Mouse (Mus musculus) stomach, embryonic 16.5 days (tissue): ENCODE data around the gene Slc34a2. TPM values are rescaled to one million over a fixed set of nuclear protein-coding genes. Genes with fewer than 3 reads are reported as not detected.

Experiments used
- ATAC-seq: fragments of 200-750 bp; cut with Nextera tagmentation; 2 replicates; pipeline ENCODE4 v1.8.0; 2017; ENCODE audit warnings: moderate number of reproducible peaks, moderate TSS enrichment; ENCODE audit not compliant: insufficient read depth, low FRiP score
- H3K27ac ChIP-seq: fragments of 300-500 bp; sonication (generic); 2 replicates; pipeline ENCODE4 v1.5.1; 2014; ENCODE audit warnings: low read length
- H3K27me3 ChIP-seq: fragments of 300-500 bp; sonication (generic); 2 replicates; pipeline ENCODE4 v1.6.1; 2014; ENCODE audit warnings: low read length, control low read depth, mixed read lengths; ENCODE audit not compliant: control insufficient read depth, insufficient read depth
- H3K36me3 ChIP-seq: fragments of 300-500 bp; sonication (generic); 2 replicates; pipeline ENCODE4 v1.6.1; 2014; ENCODE audit warnings: low read length; ENCODE audit not compliant: control insufficient read depth, insufficient read depth
- H3K4me1 ChIP-seq: fragments of 300-500 bp; sonication (generic); 2 replicates; pipeline ENCODE4 v1.6.1; 2014; ENCODE audit warnings: low read length, control low read depth, mixed read lengths; ENCODE audit not compliant: control insufficient read depth, insufficient read depth
- H3K4me2 ChIP-seq: fragments of 300-500 bp; sonication (generic); 2 replicates; pipeline ENCODE4 v1.6.1; 2014; ENCODE audit warnings: low read depth, low read length, mixed read lengths
- H3K4me3 ChIP-seq: fragments of 300-500 bp; sonication (generic); replicated peaks from 2 replicates; pipeline ENCODE4 v1.5.1; 2014; ENCODE audit warnings: mild to moderate bottlenecking, low read length
- H3K9ac ChIP-seq: fragments of 300-500 bp; sonication (generic); 2 replicates; pipeline ENCODE4 v1.6.1; 2014; ENCODE audit warnings: low read length
- H3K9me3 ChIP-seq: fragments of 300-500 bp; sonication (generic); replicated peaks from 2 replicates; pipeline ENCODE4 v1.6.1; 2016; ENCODE audit warnings: low read length, control low read depth; ENCODE audit not compliant: control insufficient read depth
- WGBS: fragments of 180-500 bp; shearing (Covaris S2); extraction: QIAGEN DNeasy Blood & Tissue Kit; methylation state at CpG from one replicate; pipeline ENCODE4 v1.1.7; 2014; 5-methylcytosine and 5-hydroxymethylcytosine counted together
- polyA plus RNA-seq: library from polyadenylated mRNA; unstranded; fragments of >200 nt; fragmentation: Nextera tagmentation; extraction: Ambion mirVana; gene quantifications from 2 replicates; pipeline ENCODE4 v1.2.1, GENCODE M21; 2015

Gene Slc34a2
- polyA plus RNA-seq: 2.5 and 3.3 TPM in 2 replicates

DNA sequence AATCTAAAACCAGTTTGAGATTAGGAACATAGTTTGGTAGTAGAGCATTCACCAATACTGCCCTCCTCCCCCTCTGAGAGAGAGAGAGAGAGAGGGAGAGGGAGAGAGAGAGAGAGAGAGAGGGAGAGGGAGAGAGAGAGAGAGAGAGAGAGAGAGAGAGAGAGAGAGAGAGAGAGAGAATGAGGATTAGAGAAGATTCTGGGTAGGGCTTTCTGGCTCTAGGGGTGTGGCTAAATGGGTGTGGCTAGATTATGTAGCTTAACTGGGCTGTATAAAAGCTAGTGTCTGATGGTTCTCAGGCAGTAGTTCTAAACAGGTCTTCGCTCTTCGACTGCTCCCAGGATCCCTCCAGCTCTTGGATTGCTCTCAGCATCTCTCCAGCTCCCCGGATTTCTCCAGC, at the start of gene Slc34a2:
Gene Slc34a2, plus strand, starts transcription at position 301 of the 400 bp plus-strand sequence.
- Histone ChIP-seq H3K4me3 (no peak within 1 kb of the TSS), H3K27me3 (no peaks in the 10 kb centered on the region), H3K4me2 (no peak within 1 kb of the TSS), H3K27ac (no peak within 1 kb of the TSS), H3K4me1 (no peaks in the 10 kb centered on the region), H3K36me3 (no peaks in the 10 kb centered on the region), H3K9ac (no peak within 1 kb of the TSS), H3K9me3 (no peaks in the 10 kb centered on the region)
- WGBS: 90% methylated on average over 3 of the region's 3 CpGs
- ATAC-seq: no peak

DNA sequence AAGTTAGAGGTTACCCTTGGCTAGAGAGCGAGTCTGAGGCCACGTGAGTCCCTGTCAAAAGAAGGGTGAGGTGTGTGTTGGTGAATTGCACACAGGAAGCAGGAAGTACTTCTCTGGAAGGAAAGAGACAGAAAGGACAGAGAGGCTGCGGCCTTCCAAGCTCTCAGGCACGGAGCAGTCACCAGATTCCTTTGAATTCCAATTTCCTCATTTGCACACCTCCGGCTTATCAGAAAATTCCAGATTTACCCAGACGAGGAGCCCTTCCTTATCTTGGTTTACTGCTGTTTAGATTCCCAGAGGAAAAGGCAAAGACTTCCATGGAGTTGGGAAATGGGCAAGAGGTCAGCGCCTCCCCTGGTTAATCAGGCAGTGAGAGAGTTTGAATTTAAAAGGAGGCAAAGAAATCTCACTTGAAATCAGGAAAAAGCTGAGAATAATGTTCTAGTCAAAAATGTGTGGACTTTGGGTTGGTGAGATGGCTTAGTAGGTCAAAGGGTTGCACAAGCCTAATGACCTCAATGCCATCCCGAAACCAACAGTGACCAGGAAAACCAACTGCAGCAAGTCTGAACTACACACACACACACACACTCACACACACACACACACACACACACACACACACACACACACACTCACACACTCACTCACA, 47.1 kb upstream of the Slc34a2 start:
- no peak overlapping the region for H3K9ac ChIP-seq
- ATAC-seq: no peak; the same call in 1 of the 2 replicates
- no peak overlapping the region for H3K4me3 ChIP-seq
- no peak overlapping the region for H3K27ac ChIP-seq
- H3K9me3 ChIP-seq: no peaks in the 10 kb centered on the region
- H3K27me3 ChIP-seq: no peaks in the 10 kb centered on the region
- 53% methylated on average over 8 of the region's 8 CpGs for WGBS
- H3K4me1 ChIP-seq: no peaks in the 10 kb centered on the region
- H3K36me3 ChIP-seq: no peaks in the 10 kb centered on the region
- no peak overlapping the region for H3K4me2 ChIP-seq

DNA sequence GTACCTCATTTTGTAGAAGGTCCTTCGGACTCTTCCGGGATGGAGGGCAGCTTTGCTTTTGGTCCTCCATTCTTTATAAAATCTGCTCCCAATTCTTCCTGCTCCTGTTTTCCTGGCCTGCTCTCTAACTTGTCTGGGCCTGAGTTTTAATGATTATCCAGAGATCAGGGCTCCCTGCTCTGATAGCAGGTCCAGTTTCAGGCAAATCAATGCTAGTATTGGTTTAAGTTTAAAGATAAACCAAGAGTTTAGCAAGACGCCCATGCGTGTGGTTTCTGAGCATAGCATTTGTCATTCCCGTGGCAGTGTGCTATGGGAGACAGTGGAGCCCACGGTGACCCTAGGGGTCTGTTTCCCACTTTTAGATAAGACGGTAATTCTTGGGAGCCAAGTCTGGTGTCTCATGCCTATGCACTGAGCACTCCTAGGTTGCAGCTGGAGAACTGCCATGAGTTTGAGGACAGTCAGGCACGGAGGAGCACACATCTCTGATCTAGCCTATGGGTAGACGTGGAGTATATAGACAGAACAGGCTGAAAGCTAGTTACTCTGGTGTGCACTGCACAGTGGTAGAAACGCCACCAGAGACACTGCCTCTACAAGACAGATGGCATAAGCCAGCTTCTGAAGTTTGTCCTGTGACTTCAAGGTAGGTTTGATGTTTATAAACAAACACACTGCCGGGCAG, 45.5 kb upstream of the Slc34a2 start:
- no peak for ATAC-seq
- H3K9me3 ChIP-seq: no peaks in the 10 kb centered on the region
- no peak overlapping the region for H3K9ac ChIP-seq
- H3K27me3 ChIP-seq: no peaks in the 10 kb centered on the region
- no peaks in the 10 kb centered on the region for H3K4me1 ChIP-seq
- no peak overlapping the region for H3K27ac ChIP-seq
- H3K4me3 ChIP-seq: no peak overlapping the region
- WGBS: 67% methylated on average over 11 of the region's 11 CpGs
- H3K36me3 ChIP-seq: no peaks in the 10 kb centered on the region
- H3K4me2 ChIP-seq: no peak overlapping the region

DNA sequence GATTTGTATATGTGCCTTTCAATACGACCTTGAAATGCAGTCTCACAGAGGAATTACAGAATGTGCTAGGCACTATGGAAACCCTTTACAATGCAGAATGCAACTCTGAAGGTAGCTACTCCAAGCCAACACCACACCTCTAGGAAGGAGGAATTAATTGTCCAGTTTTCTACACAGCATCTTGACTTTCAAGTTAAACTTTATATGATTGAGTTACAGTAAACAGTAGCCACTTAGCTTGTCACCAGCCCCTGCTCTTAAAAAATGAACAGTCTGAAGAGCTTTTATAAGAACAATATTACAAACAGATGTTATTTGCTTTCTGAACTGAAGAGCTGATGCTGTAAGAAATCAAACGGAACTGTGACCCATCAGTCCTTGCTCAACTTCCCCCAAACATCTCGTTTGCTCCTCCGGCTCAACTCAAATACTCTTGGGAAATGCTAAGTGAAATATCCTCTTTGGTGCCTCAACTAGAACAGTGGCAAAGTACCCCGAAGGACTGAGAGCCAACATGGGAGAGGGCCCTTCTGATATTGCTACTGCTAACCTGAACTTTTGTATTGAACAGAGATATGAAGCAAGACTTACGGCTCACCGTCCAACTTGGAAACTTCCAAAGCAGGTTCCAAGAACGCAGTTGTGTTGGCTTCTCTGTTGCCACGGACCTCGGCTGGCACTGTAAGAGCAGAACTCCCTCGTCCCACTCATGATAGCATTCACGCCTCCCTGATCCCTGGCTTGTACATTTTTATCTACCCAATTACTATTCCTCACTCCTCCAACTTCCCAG, 44.2 kb upstream of the Slc34a2 start:
- Histone ChIP-seq H3K4me2 (no peak overlapping the region), H3K4me1 (no peaks in the 10 kb centered on the region), H3K27me3 (no peaks in the 10 kb centered on the region), H3K9ac (no peak overlapping the region), H3K9me3 (no peaks in the 10 kb centered on the region), H3K4me3 (no peak overlapping the region), H3K27ac (no peak overlapping the region), H3K36me3 (no peaks in the 10 kb centered on the region)
- 72% methylated on average over 12 of the region's 12 CpGs for WGBS
- ATAC-seq: no peak

DNA sequence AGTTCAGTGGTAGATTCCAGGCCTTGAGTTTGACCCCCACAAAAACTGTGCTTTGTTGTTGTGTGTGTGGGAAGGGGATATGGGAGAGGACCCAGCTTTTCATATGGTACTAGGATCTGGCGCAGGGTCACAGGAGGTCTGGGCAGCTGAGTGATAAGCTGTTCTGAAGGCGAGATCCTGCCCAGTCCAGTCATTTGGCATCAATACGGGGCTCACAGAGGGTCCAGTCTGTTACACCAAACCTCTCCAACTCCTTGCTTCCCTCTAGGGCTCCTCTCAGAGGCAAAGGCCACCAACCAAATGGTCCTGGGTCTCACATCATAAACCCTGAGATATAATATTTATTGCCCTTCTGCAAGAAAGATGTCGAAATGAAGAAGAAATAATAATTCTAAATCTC, 42.4 kb upstream of the Slc34a2 start:
- Histone ChIP-seq H3K9me3 (no peaks in the 10 kb centered on the region), H3K36me3 (no peaks in the 10 kb centered on the region), H3K27me3 (no peaks in the 10 kb centered on the region), H3K4me1 (no peaks in the 10 kb centered on the region), H3K9ac (no peak overlapping the region), H3K27ac (no peak overlapping the region), H3K4me3 (no peak overlapping the region), H3K4me2 (no peak overlapping the region)
- ATAC-seq: no peak
- 88% methylated on average over 4 of the region's 4 CpGs for WGBS

DNA sequence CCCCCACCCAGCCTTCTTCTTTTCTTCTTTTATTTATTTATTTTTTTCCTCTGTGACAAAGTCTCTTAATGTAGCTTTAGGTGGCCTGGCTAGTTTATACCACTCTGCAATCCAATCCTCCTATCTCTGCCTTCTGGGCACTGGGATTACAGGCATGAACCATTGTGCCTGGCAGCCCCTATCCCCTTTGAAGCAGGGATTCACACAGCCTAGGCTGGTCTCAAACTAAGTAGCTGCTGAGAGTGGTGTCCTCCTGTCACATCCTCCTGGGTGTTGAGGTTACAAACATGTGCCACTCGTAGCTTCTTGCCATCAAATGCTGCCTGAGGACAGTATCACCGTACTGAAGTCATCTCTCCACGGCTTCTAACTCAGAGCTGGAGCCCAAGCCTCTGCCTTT, 41.7 kb upstream of the Slc34a2 start:
- Histone ChIP-seq H3K4me2 (no peak overlapping the region), H3K4me3 (no peak overlapping the region), H3K36me3 (no peaks in the 10 kb centered on the region), H3K27me3 (no peaks in the 10 kb centered on the region), H3K27ac (no peak overlapping the region), H3K9me3 (no peaks in the 10 kb centered on the region), H3K9ac (no peak overlapping the region), H3K4me1 (no peaks in the 10 kb centered on the region)
- no peak for ATAC-seq
- 82% methylated on average over 3 of the region's 3 CpGs for WGBS

DNA sequence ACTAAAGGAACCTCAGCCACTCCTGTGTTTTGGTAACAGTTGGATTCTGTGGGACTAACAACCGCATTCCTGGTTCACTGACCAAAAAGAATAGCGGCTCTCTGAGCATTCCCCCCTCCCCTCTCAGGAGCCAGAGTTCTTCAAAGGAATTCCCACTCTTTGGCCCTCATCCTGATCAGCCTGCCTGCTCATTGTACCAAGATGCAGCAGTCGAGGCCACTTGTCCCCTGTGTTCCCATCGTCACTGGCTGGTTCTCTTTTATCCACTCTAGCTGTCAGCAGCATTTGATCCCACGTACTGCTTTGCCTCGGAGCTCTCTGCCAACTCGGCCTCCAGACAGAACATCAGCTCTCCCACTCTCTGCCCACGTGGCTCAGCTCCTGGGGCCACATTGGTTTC, 41.3 kb upstream of the Slc34a2 start:
- H3K4me3 ChIP-seq: no peak overlapping the region
- no peak overlapping the region for H3K27ac ChIP-seq
- H3K9me3 ChIP-seq: no peaks in the 10 kb centered on the region
- ATAC-seq: no peak
- H3K9ac ChIP-seq: no peak overlapping the region
- no peaks in the 10 kb centered on the region for H3K27me3 ChIP-seq
- no peak overlapping the region for H3K4me2 ChIP-seq
- no peaks in the 10 kb centered on the region for H3K4me1 ChIP-seq
- WGBS: 61% methylated on average over 8 of the region's 8 CpGs
- no peaks in the 10 kb centered on the region for H3K36me3 ChIP-seq

DNA sequence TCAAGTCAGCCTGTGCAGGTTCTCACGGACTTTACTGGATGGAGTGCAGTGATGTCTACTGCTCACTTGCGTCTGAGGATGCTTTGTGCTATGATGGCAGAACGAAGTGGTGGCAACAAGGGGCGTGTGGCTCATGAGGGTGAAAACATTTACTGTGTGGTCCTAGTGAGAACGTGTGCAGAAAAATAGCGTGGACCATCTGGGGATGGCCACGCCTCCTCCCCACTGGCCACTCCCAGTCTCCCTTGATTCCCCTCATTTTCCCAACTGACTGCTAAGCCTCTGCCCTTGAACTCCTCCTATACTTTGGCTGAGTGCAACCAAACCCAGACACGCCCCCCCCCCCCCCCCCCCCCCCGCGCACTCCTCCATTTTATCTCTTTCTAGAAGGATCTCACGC, 40.8 kb upstream of the Slc34a2 start:
- no peak overlapping the region for H3K4me3 ChIP-seq
- WGBS: 71% methylated on average over 9 of the region's 11 CpGs
- no peaks in the 10 kb centered on the region for H3K36me3 ChIP-seq
- no peak for ATAC-seq
- H3K27ac ChIP-seq: no peak overlapping the region
- no peaks in the 10 kb centered on the region for H3K27me3 ChIP-seq
- no peak overlapping the region for H3K9ac ChIP-seq
- no peak overlapping the region for H3K4me2 ChIP-seq
- no peaks in the 10 kb centered on the region for H3K4me1 ChIP-seq
- H3K9me3 ChIP-seq: no peaks in the 10 kb centered on the region

DNA sequence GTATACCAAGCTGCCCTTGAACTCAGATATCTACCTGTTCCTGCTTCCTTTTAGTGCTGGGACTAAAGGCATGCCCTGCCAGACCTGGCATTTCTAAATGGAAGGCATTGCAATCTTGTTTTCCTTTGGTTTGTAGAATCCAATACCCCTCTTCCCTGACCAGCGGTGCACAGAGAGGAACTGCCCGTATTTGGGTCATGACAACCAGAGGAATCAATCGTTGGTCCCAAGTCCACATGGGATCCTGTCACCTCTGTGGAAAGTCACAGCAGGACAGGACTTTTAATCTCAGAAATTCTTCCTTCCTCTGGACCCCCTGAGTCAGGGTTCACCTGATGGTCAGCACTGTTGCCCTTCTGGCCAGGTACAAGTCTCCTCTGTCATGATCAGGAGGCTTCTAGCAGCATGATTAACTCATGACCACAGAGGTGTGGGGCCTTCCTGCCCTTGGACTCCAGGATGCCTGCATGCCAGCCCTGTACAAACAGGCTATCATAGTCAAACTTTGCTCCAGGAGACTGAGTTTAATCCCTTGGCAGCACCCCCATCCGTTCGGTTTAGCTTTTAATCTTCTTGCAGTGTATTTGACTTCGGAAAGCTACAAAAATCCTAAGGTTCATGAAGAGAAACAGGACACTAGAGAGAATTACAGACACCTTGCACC, 39.7 kb upstream of the Slc34a2 start:
- Histone ChIP-seq H3K4me1 (no peaks in the 10 kb centered on the region), H3K27me3 (no peaks in the 10 kb centered on the region), H3K4me3 (no peak overlapping the region), H3K9ac (no peak overlapping the region), H3K9me3 (no peaks in the 10 kb centered on the region), H3K4me2 (no peak overlapping the region), H3K36me3 (no peaks in the 10 kb centered on the region), H3K27ac (no peak overlapping the region)
- ATAC-seq: no peak
- 78% methylated on average over 6 of the region's 6 CpGs for WGBS
